Comparison of ENCODE assay signal across 33 mouse cellular contexts in the genomic region with DNA sequence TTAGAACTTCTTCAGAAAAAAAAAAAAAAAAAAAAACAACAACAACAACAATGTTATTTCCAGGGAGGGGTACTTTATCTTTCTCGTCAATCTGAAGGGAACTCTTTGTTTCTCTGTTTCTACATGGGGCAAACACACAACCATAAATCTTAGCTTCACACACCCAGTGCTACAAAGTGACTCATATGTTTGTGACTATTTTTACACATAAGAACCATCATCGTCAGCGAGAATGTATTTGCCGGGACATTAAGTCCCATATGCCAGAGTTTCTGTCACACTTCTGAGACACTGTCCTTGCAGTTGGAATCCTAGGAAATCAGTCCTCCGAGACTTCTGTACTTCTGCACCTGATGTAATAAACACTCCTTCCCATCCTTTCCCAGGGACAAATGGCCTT.
"Had no signal": no experiment of that assay in that cellular context is flagged by ENCODE, and none has a peak within 500 bp of the region (broad histone marks: within the 10 kb centered on the region; RNA-seq: fewer than 3 reads in every experiment).

No protein-coding gene starts in this region.

- H3K36me3 ChIP-seq: heart, embryonic 10.5 days; heart, embryonic 12.5 days; heart, embryonic 13.5 days; heart, embryonic 15.5 days; hindbrain, embryonic 10.5 days; hindbrain, embryonic 12.5 days; hindbrain, embryonic 13.5 days; hindbrain, embryonic 15.5 days; intestine, embryonic 15.5 days; kidney, embryonic 15.5 days had no signal

- ATAC-seq: hindbrain, embryonic 16.5 days; hindbrain, postnatal 0 days; inflammation-experienced regulatory T-cells, adult 6 months; intestine, embryonic 15.5 days had no signal

- H3K4me2 ChIP-seq: heart, embryonic 11.5 days; heart, embryonic 12.5 days; heart, embryonic 13.5 days; heart, embryonic 15.5 days; hindbrain, embryonic 12.5 days; hindbrain, embryonic 13.5 days; hindbrain, embryonic 14.5 days; hindbrain, embryonic 15.5 days; intestine, embryonic 15.5 days; kidney, embryonic 15.5 days had no signal

- H3K27me3 ChIP-seq: heart, embryonic 12.5 days; heart, embryonic 13.5 days; heart, embryonic 15.5 days; hindbrain, embryonic 12.5 days; hindbrain, embryonic 13.5 days; hindbrain, embryonic 15.5 days; intestine, embryonic 15.5 days; kidney, embryonic 15.5 days had no signal

- H3K27ac ChIP-seq: heart, embryonic 10.5 days; heart, embryonic 13.5 days; heart, embryonic 15.5 days; hindbrain, embryonic 10.5 days; hindbrain, embryonic 12.5 days; hindbrain, embryonic 13.5 days; hindbrain, embryonic 14.5 days; hindbrain, embryonic 15.5 days; hindbrain, postnatal 0 days; intestine, embryonic 15.5 days; kidney, embryonic 15.5 days; kidney, postnatal 0 days; layer of hippocampus, adult 2 months; left cerebral cortex, adult 2 months had no signal

- DNase-seq: heart, postnatal 10 days; heart, postnatal 14 days; heart, postnatal 36 days; kidney, adult 11 months; kidney, adult 18-20 months; kidney, adult 2 months; kidney, adult 8-10 months; kidney, adult 9 months; kidney, postnatal 10 days; kidney, postnatal 14 days; kidney, postnatal 25 days; kidney, postnatal 36 days; kidney, postnatal 4 days; layer of hippocampus, adult 9-11 months; layer of hippocampus, postnatal 36 days had no signal

- H3K4me3 ChIP-seq: heart, embryonic 10.5 days; heart, embryonic 12.5 days; heart, embryonic 13.5 days; heart, embryonic 15.5 days; hindbrain, embryonic 10.5 days; hindbrain, embryonic 12.5 days; hindbrain, embryonic 13.5 days; hindbrain, embryonic 15.5 days; intestine, embryonic 15.5 days; kidney, embryonic 15.5 days; layer of hippocampus, adult 2 months; left cerebral cortex, adult 2 months had no signal

- H3K9me3 ChIP-seq: heart, embryonic 10.5 days; heart, embryonic 12.5 days; heart, embryonic 13.5 days; heart, embryonic 15.5 days; hindbrain, embryonic 10.5 days; hindbrain, embryonic 12.5 days; hindbrain, embryonic 13.5 days; hindbrain, embryonic 15.5 days; intestine, embryonic 15.5 days; kidney, embryonic 15.5 days had no signal

- H3K9ac ChIP-seq: heart, embryonic 12.5 days; heart, embryonic 13.5 days; heart, embryonic 15.5 days; hindbrain, embryonic 12.5 days; hindbrain, embryonic 13.5 days; hindbrain, embryonic 14.5 days; hindbrain, embryonic 15.5 days; intestine, embryonic 15.5 days; kidney, embryonic 15.5 days had no signal
